20 mouse cellular contexts compared by ENCODE assay signal in the genomic region with DNA sequence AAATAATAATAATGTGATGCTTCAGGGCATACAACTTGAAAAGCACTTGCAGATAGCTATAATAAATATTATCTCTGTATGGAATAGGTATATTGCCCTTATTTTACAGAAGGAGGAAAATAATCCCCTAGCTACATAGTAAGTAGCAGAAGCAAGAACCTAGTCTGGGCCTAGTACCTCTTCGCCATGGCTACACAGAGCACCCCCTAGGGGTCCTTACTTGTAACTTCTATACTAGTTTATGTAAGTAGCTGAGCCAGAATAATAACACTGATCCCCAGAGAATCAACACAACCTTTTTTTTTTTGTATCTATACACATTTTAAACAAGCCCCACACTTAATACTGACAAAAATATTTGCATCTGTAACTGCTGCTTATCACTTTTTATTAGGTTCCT. TPM values are rescaled to one million over a fixed set of nuclear protein-coding genes. Genes with fewer than 3 reads are reported as not detected.
DNase-seq lines count a peak whose midpoint lies in the region; ATAC-seq and TF ChIP-seq lines count a peak whose summit lies in the region.
"Had no signal": no experiment of that assay in that cellular context is flagged by ENCODE, and none has a peak within 500 bp of the region (broad histone marks: within the 10 kb centered on the region; RNA-seq: fewer than 3 reads in every experiment).

No protein-coding gene starts in this region.

- H3K27me3 ChIP-seq in CH12.LX (replicated peaks) = no peaks in the 10 kb centered on the region
- H3K27me3 ChIP-seq: kidney, embryonic 15.5 days; limb, embryonic 12.5 days had no signal

- no peak overlapping the region for H3K4me3 ChIP-seq in layer of hippocampus, adult 2 months
- H3K4me3 ChIP-seq in CH12.LX (replicated peaks in 1 of 3; ENCODE audit: low read depth in 2 of 3, low read length in 2 of 3, poor library complexity in 1 of 3) = no peak overlapping the region
- H3K4me3 ChIP-seq: kidney, embryonic 15.5 days; limb, embryonic 12.5 days had no signal

- peak; percentile 29 for TF ChIP-seq RAD21 in CH12.LX (IDR thresholded peaks at IDR 0.05; ENCODE audit: low read depth, low read length)

- H3K36me3 ChIP-seq in CH12.LX (replicated peaks in 1 of 2; ENCODE audit: control insufficient read depth in 1 of 2, insufficient read depth in 1 of 2, low read length in 1 of 2) = no peaks in the 10 kb centered on the region
- H3K36me3 ChIP-seq: kidney, embryonic 15.5 days; limb, embryonic 12.5 days had no signal

- no peak overlapping the region for H3K4me2 ChIP-seq in CH12.LX (ENCODE audit: insufficient read depth, low read depth, poor library complexity, severe bottlenecking)
- H3K4me2 ChIP-seq: hindbrain, embryonic 14.5 days; kidney, embryonic 15.5 days; limb, embryonic 12.5 days; midbrain, embryonic 11.5 days had no signal

- no peaks in the 10 kb centered on the region for H3K4me1 ChIP-seq in CH12.LX (ENCODE audit: control insufficient read depth in 1 of 2, insufficient read depth in 2 of 2)
- H3K4me1 ChIP-seq: kidney, embryonic 15.5 days; limb, embryonic 12.5 days had no signal

- H3K27ac ChIP-seq in layer of hippocampus, adult 2 months = no peak overlapping the region
- no peak overlapping the region for H3K27ac ChIP-seq in CH12.LX (ENCODE audit: insufficient read depth, low read depth)
- H3K27ac ChIP-seq: hindbrain, embryonic 14.5 days; kidney, embryonic 15.5 days; limb, embryonic 12.5 days; liver, embryonic 14.5 days had no signal

- no peak for TF ChIP-seq EP300 in CH12.LX (IDR thresholded peaks at IDR 0.05; ENCODE audit: low read length)

- no peak for TF ChIP-seq POLR2A in CH12.LX (IDR thresholded peaks at IDR 0.05; ENCODE audit: low read depth, low read length)

- dilution Hi-C loops in CH12.LX (cut with MboI; ENCODE audit: extremely low pct_ligation_motif_present, extremely low pct_unique_long_range_greater_than_20kb, low sequenced_read_pairs) = no loop called here

- no peak for DNase-seq in layer of hippocampus, adult 2 months (ENCODE audit: low spot score in 2 of 2)
- DNase-seq in layer of hippocampus, adult 18-20 months (ENCODE audit: low spot score in 2 of 2) = no peak
- DNase-seq in CH12.LX (ENCODE audit: extremely low read depth) = peak; percentile 25
- DNase-seq in ZHBTc4 (ENCODE audit: low read depth, low spot score) = peak; percentile 32
- no peak for DNase-seq in spleen, postnatal 36 days (ENCODE audit: low spot score in 2 of 2)
- no peak for DNase-seq in right cerebral cortex, postnatal 25 days
- DNase-seq: cerebellum, adult 11 months; cerebellum, postnatal 14 days; gastrocnemius, postnatal 10 days; heart, postnatal 10 days; lung, postnatal 14 days; spleen, adult 18-20 months had no signal

- ATAC-seq in megakaryocyte-erythroid progenitor cell, adult 5-6 weeks (replicated peaks; ENCODE audit: low FRiP score, low TSS enrichment, poor library complexity, severe bottlenecking) = peak; percentile 70; the same call in 1 of the 2 replicates
- ATAC-seq: forebrain, embryonic 14.5 days; intestine, embryonic 16.5 days had no signal

- H3K79me2 ChIP-seq in CH12.LX (replicated peaks; ENCODE audit: control insufficient read depth, extremely low read depth, insufficient read depth, poor library complexity, severe bottlenecking) = no peaks in the 10 kb centered on the region

- peaks cover 4% of the 10 kb centered on the region for H3K9me3 ChIP-seq in CH12.LX (replicated peaks; ENCODE audit: low read length)
- H3K9me3 ChIP-seq: kidney, embryonic 15.5 days; limb, embryonic 12.5 days had no signal

- H3K9ac ChIP-seq in CH12.LX (ENCODE audit: insufficient read depth, low read depth) = no peak overlapping the region
- H3K9ac ChIP-seq: hindbrain, embryonic 14.5 days; kidney, embryonic 15.5 days; limb, embryonic 12.5 days; liver, embryonic 14.5 days had no signal

- peak; percentile 66 for TF ChIP-seq CTCF in layer of hippocampus, adult 2 months (conservative IDR thresholded peaks at IDR 0.05)
- peak; percentile 8 to 62; a peak in 2 of 4 replicates for TF ChIP-seq CTCF in CH12.LX (conservative IDR thresholded peaks at IDR 0.05 in 1 of 2, IDR thresholded peaks at IDR 0.05 in 1 of 2; ENCODE audit: low read depth in 2 of 2, low read length in 2 of 2)

- in situ Hi-C loops in CH12.LX (cut with MboI; ENCODE audit: low pct_ligation_motif_present, low pct_unique_long_range_greater_than_20kb, low sequenced_read_pairs) = no loop called here

TF ChIP-seq in CH12.LX, 34 proteins besides CTCF, POLR2A, EP300 and RAD21:
- TF ChIP-seq KAT2A (IDR thresholded peaks at IDR 0.05; ENCODE audit: insufficient replicate concordance, low read length) (no peak), SMC3 (IDR thresholded peaks at IDR 0.05; ENCODE audit: low read depth, low read length) (peak; percentile 36), ELF1 (IDR thresholded peaks at IDR 0.05; ENCODE audit: low read depth, low read length) (no peak), UBTF (IDR thresholded peaks at IDR 0.05; ENCODE audit: low read depth, low read length) (no peak), JUN (IDR thresholded peaks at IDR 0.05; ENCODE audit: insufficient read depth, low read depth, low read length) (no peak), ETS1 (conservative IDR thresholded peaks at IDR 0.05; ENCODE audit: low read depth, low read length) (no peak)
TF ChIP-seq in CH12.LX: peak in this region for 1.

RNA-seq across cellular contexts. Expression of a gene that starts 55.6 kb away (rescaled TPM):
- 100 to 1,000 TPM; 164 to 179 TPM for total RNA-seq in layer of hippocampus, adult 2 months (2021)
- total RNA-seq in layer of hippocampus, adult 18-20 months (2021) = 100 to 1,000 TPM; 168 to 175 TPM
- total RNA-seq in CH12.LX (2012; rRNA removed) (205 and 227 TPM in 2 replicates), CH12.LX (2014; rRNA removed) (222 and 253 TPM in 2 replicates)
- 144 and 159 TPM in 2 replicates for polyA plus RNA-seq in CH12.LX (2012; ENCODE audit: insufficient read length, low read depth)
- total RNA-seq in megakaryocyte-erythroid progenitor cell, adult 5-6 weeks (2014; fragmentation: Nextera tagmentation) = 164 and 196 TPM in 2 replicates
- 67.9 and 81.9 TPM in 2 replicates for total RNA-seq in megakaryocyte-erythroid progenitor cell, adult 5-6 weeks (2017)

Comparison
In these comparisons a context has a peak if more than half of its experiments do, and no peak if none do; other contexts are left out.
1. DNase-seq: peak in CH12.LX (single experiment) and ZHBTc4 (single experiment); none in layer of hippocampus, adult 2 months (0 of 2), layer of hippocampus, adult 18-20 months (0 of 2), spleen, postnatal 36 days (0 of 2) and right cerebral cortex, postnatal 25 days (single experiment).